Mouse (Mus musculus): ENCODE results near the gene Prdm12. TPM values are rescaled to one million over a fixed set of nuclear protein-coding genes. Genes with fewer than 3 reads are reported as not detected.

Gene Prdm12
- polyA plus RNA-seq (2012; rRNA removed) = 11.0 and 16.9 TPM in 2 replicates

DNA sequence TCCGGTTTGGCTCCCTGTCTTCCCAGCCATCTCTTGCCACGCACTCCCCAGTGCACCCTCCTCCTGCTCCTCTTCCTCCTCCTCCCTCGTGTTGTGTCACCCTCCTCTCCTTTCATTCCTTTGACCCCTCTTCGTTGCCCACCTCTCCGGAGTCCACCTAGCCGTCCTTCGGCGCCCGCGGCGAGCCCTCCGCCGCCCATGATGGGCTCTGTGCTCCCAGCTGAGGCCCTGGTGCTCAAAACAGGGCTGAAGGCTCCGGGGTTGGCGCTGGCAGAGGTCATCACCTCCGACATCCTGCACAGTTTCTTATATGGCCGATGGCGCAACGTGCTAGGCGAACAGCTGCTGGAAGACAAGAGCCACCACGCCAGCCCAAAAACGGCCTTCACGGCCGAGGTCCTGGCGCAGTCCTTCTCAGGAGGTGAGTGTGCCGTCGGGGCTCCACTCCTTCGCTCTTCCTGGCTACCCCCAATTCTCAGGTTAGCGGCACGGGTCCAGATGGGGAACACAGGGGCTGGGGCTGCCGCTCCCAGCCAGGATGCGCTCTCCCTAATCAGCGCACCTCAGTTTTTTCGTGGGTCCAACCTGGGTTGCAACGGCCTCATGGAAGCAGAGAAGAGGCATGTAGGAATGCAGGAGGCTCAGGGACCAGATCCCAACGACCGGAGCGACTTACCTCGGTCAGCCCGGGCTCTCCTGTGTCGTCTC, at the start of gene Prdm12:
Prdm12 (plus strand) TSS at position 137 of the 708 bp plus-strand sequence.

DNA sequence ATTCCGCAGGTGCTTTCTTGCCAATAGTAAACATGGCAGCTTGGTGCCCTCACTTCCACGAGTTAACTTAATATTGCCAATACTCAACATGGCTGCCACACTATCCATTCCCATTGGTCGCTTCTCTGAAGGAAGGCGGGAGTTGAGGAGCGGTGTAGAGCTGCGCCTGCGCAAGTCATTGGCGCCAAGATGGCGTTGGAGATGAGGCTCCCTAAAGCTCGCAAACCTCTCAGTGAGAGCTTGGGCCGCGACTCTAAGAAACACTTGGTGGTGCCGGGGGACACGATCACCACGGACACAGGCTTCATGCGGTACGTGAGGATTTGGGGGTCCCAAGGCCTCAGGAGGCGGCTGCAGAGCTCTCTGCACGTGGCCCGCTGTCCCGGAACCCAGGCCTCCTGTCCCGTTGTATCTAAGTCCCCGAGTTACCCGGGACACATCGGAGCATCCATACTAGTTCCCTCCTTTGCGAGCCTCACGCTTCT, 30.8 kb downstream of the Prdm12 start, which contains the start of gene Exosc2:
Exosc2 (plus strand) TSS at position 165 of the 485 bp plus-strand sequence.

DNA sequence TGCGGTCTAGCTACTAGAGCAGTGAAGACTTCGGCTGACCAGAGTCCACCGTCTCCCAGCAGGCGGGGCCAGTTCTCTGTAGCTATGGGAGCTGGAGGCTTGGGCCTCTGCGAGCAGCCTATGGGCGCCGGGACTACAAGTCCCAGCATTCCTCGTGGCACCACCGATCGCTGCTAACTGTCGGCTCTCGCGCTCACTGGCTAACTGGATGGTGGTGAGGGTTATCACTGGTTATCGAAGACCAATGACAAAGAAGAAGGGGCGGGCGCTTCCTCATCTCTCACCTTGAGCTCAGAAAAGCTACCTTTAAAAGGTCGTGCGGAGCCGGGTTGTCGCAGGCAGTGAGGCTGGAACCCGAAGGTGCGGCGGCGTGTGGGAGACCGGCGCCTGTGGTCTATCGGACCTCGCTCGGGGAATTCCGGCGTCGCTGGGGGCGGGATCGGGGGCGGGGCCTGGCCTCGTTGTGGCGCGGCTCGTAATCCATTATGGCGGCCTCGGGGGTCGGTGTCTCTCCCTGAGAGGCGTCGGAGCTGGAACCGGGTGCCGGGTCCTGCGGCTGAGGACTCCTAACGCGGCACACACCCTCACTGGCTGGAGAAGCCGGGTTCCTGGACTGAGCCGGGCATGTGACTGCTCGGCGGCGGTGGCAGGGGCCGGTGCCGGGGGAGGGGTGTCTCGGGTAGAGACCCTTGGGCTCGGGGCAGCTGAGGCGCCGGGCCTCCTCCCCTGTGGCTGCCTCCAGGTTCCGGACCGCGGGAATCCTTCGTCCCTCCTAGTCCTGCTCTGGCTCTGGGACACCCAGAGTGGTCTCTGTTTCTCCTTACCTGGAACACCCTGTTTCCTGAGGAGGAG, 48.5 kb downstream of the Prdm12 start, which contains the start of gene Abl1:
Abl1 (plus strand) TSS at position 303 of the 852 bp plus-strand sequence.

Other genes starting within 250 kb of the Prdm12 start
- 9.3 and 12.7 TPM in 2 replicates for gene Ass1, start 169.8 kb upstream of the Prdm12 start, polyA plus RNA-seq (2012; rRNA removed)
- 64.6 and 76.0 TPM in 2 replicates for gene Fubp3, start 67.4 kb upstream of the Prdm12 start, polyA plus RNA-seq (2012; rRNA removed)
- gene Exosc2, start 30.7 kb downstream of the Prdm12 start, polyA plus RNA-seq (2012; rRNA removed) = 65.4 and 72.6 TPM in 2 replicates
- gene Abl1, start 48.3 kb downstream of the Prdm12 start, polyA plus RNA-seq (2012; rRNA removed) = 78.4 and 93.4 TPM in 2 replicates
- 0.02 TPM in 2 replicates for gene Qrfp, start 170.5 kb downstream of the Prdm12 start, polyA plus RNA-seq (2012; rRNA removed)
- gene Fibcd1, start 206.0 kb downstream of the Prdm12 start, polyA plus RNA-seq (2012; rRNA removed) = 0.92 and 1.1 TPM in 2 replicates
- 6.9 and 11.1 TPM in 2 replicates for gene Lamc3, start 247.3 kb downstream of the Prdm12 start, polyA plus RNA-seq (2012; rRNA removed)

Data from central nervous system, embryonic 11.5 days (tissue).